Mouse (Mus musculus) G1E (cell line): ENCODE measurements at regions not wholly inside any gene's neighbourhood (a gene's known extent, or its start where the extent isn't known, plus 50 kb on each side); places are given as distances from the start of the nearest gene placed in this dataset.

Source experiments
- ATAC-seq: 2 replicates; pipeline ENCODE4 v1.8.0; 2016; ENCODE audit warnings: mild to moderate bottlenecking; ENCODE audit not compliant: insufficient number of reproducible peaks, poor library complexity, low FRiP score, severe bottlenecking; ENCODE audit errors: extremely low read depth
- DNase-seq: peaks from one replicate; pipeline ENCODE4 v3.0.0; 2012; ENCODE audit warnings: low spot score
- H3K27me3 ChIP-seq: 2 replicates; pipeline ENCODE4 v1.6.1; 2012; ENCODE audit warnings: mild to moderate bottlenecking, low read length, inconsistent platforms; ENCODE audit not compliant: insufficient read depth
- H3K36me3 ChIP-seq: replicated peaks from 2 replicates; pipeline ENCODE3; 2012; ENCODE audit warnings: mild to moderate bottlenecking, inconsistent platforms
- H3K4me1 ChIP-seq: 2 replicates; pipeline ENCODE4 v1.6.1; 2012; ENCODE audit warnings: low read depth, low read length, inconsistent platforms, mixed read lengths; ENCODE audit not compliant: insufficient read depth
- H3K4me3 ChIP-seq: 2 replicates; pipeline ENCODE4 v1.5.1; 2012; ENCODE audit warnings: low read depth, mild to moderate bottlenecking, inconsistent platforms, low read length, moderate library complexity, mixed read lengths
- H3K9me3 ChIP-seq: replicated peaks from 2 replicates; pipeline ENCODE4 v1.6.1; 2012; ENCODE audit warnings: inconsistent platforms
- CTCF ChIP-seq: IDR thresholded peaks from 2 replicates; pipeline ENCODE4 v1.5.1; 2012; ENCODE audit warnings: low read depth, low read length, inconsistent platforms, mixed read lengths
- GATA1 ChIP-seq: IDR thresholded peaks from 2 replicates; pipeline ENCODE4 v1.6.1; 2012; ENCODE audit warnings: borderline replicate concordance, low read length, inconsistent platforms, mixed read lengths
- GATA2 ChIP-seq: IDR thresholded peaks from 2 replicates; pipeline ENCODE4 v1.6.1; 2012; ENCODE audit warnings: low read depth, low read length, inconsistent platforms, borderline replicate concordance
- POLR2AphosphoS5 ChIP-seq: IDR thresholded peaks from 2 replicates; pipeline ENCODE4 v1.6.1; 2012; ENCODE audit warnings: low read depth, low read length, inconsistent platforms; ENCODE audit not compliant: insufficient replicate concordance
- TAL1 ChIP-seq: conservative IDR thresholded peaks from 2 replicates; pipeline ENCODE4 v1.6.1; 2012; ENCODE audit warnings: low read depth, low read length, inconsistent platforms, mixed read lengths

DNA sequence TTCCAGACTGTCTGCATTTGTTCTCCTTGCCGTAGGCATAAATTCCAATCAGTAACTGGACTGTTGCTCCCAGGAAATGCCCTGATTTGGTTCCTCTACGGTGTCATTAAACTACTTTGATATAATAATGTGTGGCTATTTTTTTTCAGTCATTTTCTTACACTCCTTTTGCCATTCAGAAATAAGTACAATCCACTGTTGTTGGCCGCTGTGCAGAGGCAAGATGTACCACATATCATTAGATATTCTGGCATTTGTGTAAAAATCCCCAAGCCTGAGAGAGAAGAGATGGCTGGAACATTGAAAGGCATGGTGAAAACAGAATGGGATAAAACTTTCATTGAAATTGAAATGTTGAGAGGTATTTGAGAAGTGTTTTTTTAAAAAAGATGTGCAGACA lies 281.6 kb downstream of the Galc start:
- Histone ChIP-seq H3K36me3 (no peaks in the 10 kb centered on the region), H3K4me1 (no peaks in the 10 kb centered on the region), H3K9me3 (peaks cover 2% of the 10 kb centered on the region; the same call in 1 of the 2 replicates), H3K4me3 (no peak overlapping the region), H3K27me3 (no peaks in the 10 kb centered on the region)
- TF ChIP-seq POLR2AphosphoS5 (no peak), TAL1 (no peak), GATA1 (no peak), GATA2 (no peak), CTCF (no peak)
- DNase-seq (no peak), ATAC-seq (no peak)

DNA sequence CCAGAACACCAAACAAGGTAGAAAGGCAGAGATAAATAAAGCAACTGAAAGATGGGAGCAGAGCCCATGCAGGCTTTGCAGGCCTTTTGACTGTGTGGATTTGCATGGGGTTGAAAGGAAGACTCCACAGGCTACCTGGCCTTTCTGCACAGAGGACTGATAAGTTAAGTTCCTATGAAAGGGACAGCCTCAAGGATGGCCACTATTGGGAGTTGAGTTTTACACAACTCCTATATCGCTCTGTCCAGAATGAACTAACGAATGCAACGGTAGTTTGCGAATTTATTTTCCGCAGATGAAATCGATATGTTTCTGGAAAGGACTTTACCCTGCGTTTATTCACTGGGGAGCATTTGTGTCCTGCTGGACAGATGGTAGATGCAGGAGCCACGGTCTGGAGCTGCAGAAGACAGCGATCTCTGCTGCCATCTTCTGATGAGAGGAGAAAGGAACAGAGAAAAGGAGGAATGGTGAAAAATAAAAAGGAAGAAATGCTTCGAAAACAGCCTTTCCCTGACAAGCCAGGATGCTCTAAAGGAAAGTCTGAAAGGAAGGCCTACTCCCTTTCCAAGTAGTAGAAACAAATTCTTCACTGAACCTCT lies 285.2 kb downstream of the Galc start:
- no peaks in the 10 kb centered on the region; the same call in 1 of the 2 replicates for H3K9me3 ChIP-seq
- H3K36me3 ChIP-seq = no peaks in the 10 kb centered on the region
- TF ChIP-seq CTCF = no peak
- TF ChIP-seq GATA1 = no peak
- TF ChIP-seq POLR2AphosphoS5 = no peak
- no peak for TF ChIP-seq TAL1
- no peak for TF ChIP-seq GATA2
- ATAC-seq = no peak
- H3K4me3 ChIP-seq = no peak overlapping the region
- no peaks in the 10 kb centered on the region for H3K27me3 ChIP-seq
- DNase-seq = no peak
- no peaks in the 10 kb centered on the region for H3K4me1 ChIP-seq

DNA sequence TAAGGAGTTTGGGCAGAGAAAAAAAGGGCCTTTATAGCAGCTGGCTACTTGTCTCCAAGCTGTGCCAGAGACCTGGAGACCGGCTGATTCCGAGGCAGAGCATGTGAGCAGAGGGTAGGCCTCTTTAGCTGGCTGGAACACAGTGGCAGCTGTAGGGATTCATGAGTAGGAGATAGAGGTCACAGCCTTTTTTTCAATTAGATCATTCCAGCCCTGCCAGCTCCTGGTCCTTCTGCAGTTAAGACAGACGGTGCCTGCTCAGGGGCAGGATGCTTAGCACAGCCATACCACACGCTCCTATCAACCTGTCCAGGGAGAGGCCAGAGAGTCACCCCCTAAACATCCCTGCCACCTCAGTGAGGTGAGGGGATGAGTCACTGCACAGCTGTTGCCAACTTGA lies 302.1 kb downstream of the Galc start:
- H3K4me1 ChIP-seq = no peaks in the 10 kb centered on the region
- ATAC-seq (no peak), DNase-seq (no peak)
- no peaks in the 10 kb centered on the region for H3K36me3 ChIP-seq
- H3K27me3 ChIP-seq = no peaks in the 10 kb centered on the region
- TF ChIP-seq POLR2AphosphoS5 (no peak), GATA1 (no peak), TAL1 (no peak), GATA2 (no peak), CTCF (no peak)
- peaks cover 26% of the 10 kb centered on the region for H3K9me3 ChIP-seq
- no peak overlapping the region for H3K4me3 ChIP-seq

DNA sequence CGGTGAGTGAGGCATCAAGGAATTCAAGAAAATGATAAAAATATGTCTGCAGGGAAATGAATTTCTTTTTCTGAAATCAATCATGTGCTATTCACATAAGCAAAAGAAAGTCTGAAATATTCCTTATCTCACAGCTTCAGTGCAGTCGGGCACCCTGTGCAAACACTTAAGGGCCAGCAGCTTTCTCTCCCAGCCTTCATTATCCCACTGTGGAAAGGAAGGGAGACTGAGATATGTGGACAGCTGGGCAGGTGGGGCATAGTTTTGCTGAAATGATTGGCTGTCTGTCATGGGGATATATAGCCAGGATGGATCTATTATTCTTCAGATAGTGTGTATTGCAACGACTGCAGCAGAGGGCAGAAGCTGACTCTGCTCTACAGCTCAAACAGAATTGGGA lies 305.9 kb downstream of the Galc start:
- ATAC-seq (no peak), DNase-seq (no peak)
- Histone ChIP-seq H3K4me1 (no peaks in the 10 kb centered on the region), H3K4me3 (no peak overlapping the region), H3K27me3 (no peaks in the 10 kb centered on the region), H3K36me3 (no peaks in the 10 kb centered on the region), H3K9me3 (peaks cover 44% of the 10 kb centered on the region)
- TF ChIP-seq POLR2AphosphoS5 (no peak), CTCF (no peak), TAL1 (no peak), GATA1 (no peak), GATA2 (no peak)

DNA sequence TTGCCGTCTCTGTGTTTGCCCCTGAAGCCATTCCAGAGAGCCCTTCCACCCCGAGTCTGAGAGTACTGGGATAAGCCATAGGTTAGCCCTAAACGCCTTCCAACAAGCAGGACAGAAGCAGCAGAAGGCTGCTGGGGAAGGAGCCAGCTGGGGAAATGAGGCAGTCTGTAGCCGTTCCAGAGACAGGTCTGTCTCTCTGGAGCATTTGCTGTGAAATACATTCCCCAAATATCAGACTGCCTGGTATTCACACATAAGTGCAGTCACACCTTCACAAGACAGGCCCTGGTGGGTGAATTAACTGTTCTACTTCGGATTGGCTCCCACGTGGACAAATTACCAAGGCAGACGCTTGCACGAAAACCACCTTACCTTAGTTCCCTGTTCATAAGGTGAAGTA lies 307.1 kb downstream of the Galc start:
- no peaks in the 10 kb centered on the region for H3K36me3 ChIP-seq
- H3K4me1 ChIP-seq = no peaks in the 10 kb centered on the region
- H3K27me3 ChIP-seq = no peaks in the 10 kb centered on the region
- peaks cover 42% of the 10 kb centered on the region for H3K9me3 ChIP-seq
- TF ChIP-seq CTCF (no peak), POLR2AphosphoS5 (no peak), GATA1 (no peak), TAL1 (no peak), GATA2 (no peak)
- no peak for ATAC-seq
- DNase-seq = no peak
- no peak overlapping the region for H3K4me3 ChIP-seq

DNA sequence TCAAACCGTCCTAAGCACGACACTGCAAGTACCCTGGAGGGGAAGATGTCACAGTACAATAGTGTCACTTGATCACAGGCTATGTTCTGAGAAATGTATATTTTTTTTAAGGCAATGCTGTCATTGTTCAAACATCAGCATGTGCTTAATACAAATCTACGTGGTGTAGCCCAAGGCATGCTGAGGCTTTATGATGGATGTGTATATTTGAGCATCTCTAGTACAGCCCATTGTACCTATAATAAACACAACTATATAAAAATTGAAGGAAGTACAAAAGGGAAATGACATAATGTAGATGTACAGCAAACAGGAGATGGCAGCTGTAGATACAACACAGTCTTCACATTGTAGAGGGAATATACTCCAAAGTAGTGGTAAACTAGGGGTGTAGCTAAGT lies 309.2 kb downstream of the Galc start:
- DNase-seq (no peak), ATAC-seq (no peak)
- no peaks in the 10 kb centered on the region for H3K4me1 ChIP-seq
- H3K9me3 ChIP-seq = peaks cover 41% of the 10 kb centered on the region
- TF ChIP-seq TAL1 (no peak), POLR2AphosphoS5 (no peak), GATA2 (no peak), CTCF (no peak), GATA1 (no peak)
- no peaks in the 10 kb centered on the region for H3K27me3 ChIP-seq
- no peak overlapping the region for H3K4me3 ChIP-seq
- no peaks in the 10 kb centered on the region for H3K36me3 ChIP-seq
